Mouse (Mus musculus): ENCODE measurements around the gene Ptprt. TPM values are rescaled to one million over a fixed set of nuclear protein-coding genes. Genes with fewer than 3 reads are reported as not detected.

The Ptprt gene
- total and polyA plus RNA-seq, 3 experiments, result not detected

GRCm38 (mm10) chr2:161660827-161661226 lies 1000.1 kb downstream of the Ptprt start:
- Histone ChIP-seq H3K27me3 (ENCODE audit: control insufficient read depth in 1 of 2, insufficient read depth in 2 of 2, low read length in 2 of 2) (no peaks in the 10 kb centered on the region), H3K79me2 (ENCODE audit: control insufficient read depth, insufficient read depth, low read length, poor library complexity) (no peaks in the 10 kb centered on the region), H3K36me3 (ENCODE audit: control insufficient read depth in 1 of 2, insufficient read depth in 2 of 2, low read length in 2 of 2) (no peaks in the 10 kb centered on the region), H3K9ac (ENCODE audit: control insufficient read depth, low read depth, low read length, poor library complexity, severe bottlenecking) (no peak overlapping the region), H3K4me3 (ENCODE audit: control insufficient read depth in 1 of 2, insufficient read depth in 1 of 2, low read depth in 2 of 2, low read length in 2 of 2) (no peak overlapping the region), H3K27ac (ENCODE audit: control insufficient read depth, low read depth, low read length) (no peak overlapping the region), H3K4me1 (ENCODE audit: control insufficient read depth in 1 of 2, insufficient read depth in 2 of 2, low read length in 2 of 2) (no peaks in the 10 kb centered on the region), H3K9me3 (replicated peaks; ENCODE audit: insufficient read depth, low read length) (no peaks in the 10 kb centered on the region)
- DNase-seq (ENCODE audit: low read depth, low spot score), result no peak
- no peak for TF ChIP-seq MYB (IDR thresholded peaks at IDR 0.05; ENCODE audit: low read depth, low read length)
- TF ChIP-seq SMC3 (IDR thresholded peaks at IDR 0.05; ENCODE audit: low read depth, low read length), result no peak
- no peak for TF ChIP-seq EP300 (IDR thresholded peaks at IDR 0.05; ENCODE audit: low read depth in 1 of 2, low read length in 2 of 2)
- TF ChIP-seq SIN3A (IDR thresholded peaks at IDR 0.05; ENCODE audit: low read length), result no peak
- no peak for TF ChIP-seq KAT2A (conservative IDR thresholded peaks at IDR 0.05; ENCODE audit: low read depth, low read length)
- no peak for TF ChIP-seq TAL1 (IDR thresholded peaks at IDR 0.05; ENCODE audit: low read length)
- TF ChIP-seq USF2 (IDR thresholded peaks at IDR 0.05; ENCODE audit: borderline replicate concordance in 1 of 2, insufficient read depth in 1 of 2, low read depth in 1 of 2, low read length in 2 of 2), result no peak
- TF ChIP-seq CTCF (IDR thresholded peaks at IDR 0.05 in 2 of 3, conservative IDR thresholded peaks at IDR 0.05 in 1 of 3; ENCODE audit: control insufficient read depth in 1 of 3, insufficient read depth in 1 of 3, low read depth in 2 of 3, low read length in 3 of 3, poor library complexity in 1 of 3, severe bottlenecking in 1 of 3), result no peak
- no peak for TF ChIP-seq BHLHE40 (IDR thresholded peaks at IDR 0.05; ENCODE audit: borderline replicate concordance, low read depth, low read length)
- no peak for TF ChIP-seq MAZ (IDR thresholded peaks at IDR 0.05; ENCODE audit: low read depth, low read length)
- no peak for TF ChIP-seq ZKSCAN1 (IDR thresholded peaks at IDR 0.05; ENCODE audit: low read depth, low read length)
- TF ChIP-seq ZC3H11A (IDR thresholded peaks at IDR 0.05; ENCODE audit: low read depth, low read length), result no peak
- TF ChIP-seq RAD21 (IDR thresholded peaks at IDR 0.05; ENCODE audit: low read depth, low read length), result no peak
- no peak for TF ChIP-seq TBP (IDR thresholded peaks at IDR 0.05; ENCODE audit: low read depth, low read length)

GRCm38 (mm10) chr2:161657046-161657445 lies 1003.9 kb downstream of the Ptprt start:
- H3K27ac ChIP-seq (ENCODE audit: control insufficient read depth, low read depth, low read length), result no peak overlapping the region
- no peaks in the 10 kb centered on the region for H3K27me3 ChIP-seq (ENCODE audit: control insufficient read depth in 1 of 2, insufficient read depth in 2 of 2, low read length in 2 of 2)
- no peaks in the 10 kb centered on the region for H3K9me3 ChIP-seq (replicated peaks; ENCODE audit: insufficient read depth, low read length)
- H3K36me3 ChIP-seq (ENCODE audit: control insufficient read depth in 1 of 2, insufficient read depth in 2 of 2, low read length in 2 of 2), result no peaks in the 10 kb centered on the region
- no peak overlapping the region for H3K4me3 ChIP-seq (ENCODE audit: control insufficient read depth in 1 of 2, insufficient read depth in 1 of 2, low read depth in 2 of 2, low read length in 2 of 2)
- no peak for DNase-seq (ENCODE audit: low read depth, low spot score)
- no peaks in the 10 kb centered on the region for H3K79me2 ChIP-seq (ENCODE audit: control insufficient read depth, insufficient read depth, low read length, poor library complexity)
- H3K9ac ChIP-seq (ENCODE audit: control insufficient read depth, low read depth, low read length, poor library complexity, severe bottlenecking), result no peak overlapping the region
- TF ChIP-seq JUND (IDR thresholded peaks at IDR 0.05; ENCODE audit: low read depth, low read length), result no peak
- TF ChIP-seq ETS1 (IDR thresholded peaks at IDR 0.05; ENCODE audit: low read depth, low read length), result no peak
- TF ChIP-seq MAX (IDR thresholded peaks at IDR 0.05; ENCODE audit: low read length), result no peak
- TF ChIP-seq MAFK (IDR thresholded peaks at IDR 0.05; ENCODE audit: borderline replicate concordance, low read depth, low read length), result no peak
- TF ChIP-seq TBP (IDR thresholded peaks at IDR 0.05; ENCODE audit: low read depth, low read length), result no peak
- no peak for TF ChIP-seq CHD1 (IDR thresholded peaks at IDR 0.05; ENCODE audit: low read depth, low read length)
- H3K4me1 ChIP-seq (ENCODE audit: control insufficient read depth in 1 of 2, insufficient read depth in 2 of 2, low read length in 2 of 2), result no peaks in the 10 kb centered on the region
